Mouse (Mus musculus) spleen, postnatal 14 days (tissue): ENCODE results near the gene Ccdc9b.

ENCODE experiments used
- DNase-seq, 2 experiments: peaks; one replicate each; pipeline ENCODE4 v3.0.0; 2021 to 2022; ENCODE audit warnings: low spot score in 2 of 2

Gene Ccdc9b

DNA sequence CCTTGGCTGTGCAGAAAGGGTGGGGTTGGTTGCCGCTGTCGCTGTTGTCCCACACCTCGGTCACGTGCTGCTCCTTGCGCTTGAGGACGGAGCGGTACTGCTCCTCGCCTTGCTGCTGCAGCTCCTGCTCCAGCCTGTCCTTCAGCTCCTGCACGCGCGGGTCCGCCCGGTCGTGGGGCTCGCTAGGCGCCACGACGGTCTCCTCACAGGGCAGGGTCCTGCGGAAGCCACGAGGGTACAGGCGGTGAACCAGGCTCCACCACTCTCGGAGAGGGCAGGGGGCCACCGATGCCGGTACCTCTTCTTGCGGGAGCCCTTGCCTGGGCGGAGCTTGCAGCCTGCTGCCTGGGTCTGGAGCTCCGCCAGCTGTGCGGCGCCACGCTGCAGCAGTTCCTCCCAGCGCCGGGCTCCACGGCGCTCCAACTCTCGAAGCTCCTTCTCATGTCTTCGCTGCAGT lies 51.4 kb downstream of the Ccdc9b start:
- no peak for DNase-seq

DNA sequence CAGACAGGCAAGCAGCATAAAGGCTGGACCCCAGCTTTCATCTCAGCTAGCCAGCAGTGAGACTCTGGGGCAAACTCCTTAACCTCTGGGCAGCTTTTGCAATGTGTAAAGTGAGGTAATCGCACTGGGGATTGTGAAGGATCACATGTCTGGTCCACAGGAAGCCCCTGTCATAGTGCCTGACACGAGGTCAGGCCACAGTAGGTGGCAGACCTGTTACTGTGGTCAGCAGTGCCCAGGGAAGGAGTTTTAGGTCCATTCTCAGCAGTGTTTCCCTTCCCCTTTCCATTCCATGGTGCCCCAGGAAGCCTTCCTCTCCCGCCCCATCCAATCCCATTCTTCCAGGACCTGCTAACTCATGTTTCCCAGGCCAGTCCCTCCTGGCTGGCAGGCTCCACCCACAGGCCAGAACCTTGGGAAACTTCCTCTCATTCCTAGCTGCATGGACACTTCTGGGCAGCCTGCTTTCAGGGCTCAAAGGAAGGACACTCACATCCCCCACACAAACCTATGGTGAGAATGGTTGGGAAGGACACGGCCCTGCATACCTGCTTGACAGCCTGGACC lies 52.7 kb downstream of the Ccdc9b start:
- no peak for DNase-seq

DNA sequence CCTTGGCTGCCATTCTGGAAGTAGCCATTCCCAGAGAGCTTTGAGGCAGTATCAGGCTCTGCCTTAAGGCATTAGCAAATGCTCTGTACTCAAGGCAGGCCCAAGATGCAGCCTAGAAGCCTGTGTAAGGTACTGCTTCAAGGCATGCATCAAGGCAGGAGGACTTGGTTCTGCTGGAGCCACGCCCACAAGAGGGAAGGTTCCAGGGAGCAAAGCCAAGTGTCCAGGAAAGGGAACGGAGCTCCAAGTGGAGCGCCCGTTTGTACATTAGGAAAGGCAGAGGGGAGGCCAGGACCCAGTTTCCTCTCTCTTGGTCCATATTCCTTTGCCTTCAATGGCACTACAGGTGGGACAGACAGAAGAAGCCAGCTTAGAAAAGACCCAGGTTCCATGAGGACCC lies 54.0 kb downstream of the Ccdc9b start:
- DNase-seq = no peak

DNA sequence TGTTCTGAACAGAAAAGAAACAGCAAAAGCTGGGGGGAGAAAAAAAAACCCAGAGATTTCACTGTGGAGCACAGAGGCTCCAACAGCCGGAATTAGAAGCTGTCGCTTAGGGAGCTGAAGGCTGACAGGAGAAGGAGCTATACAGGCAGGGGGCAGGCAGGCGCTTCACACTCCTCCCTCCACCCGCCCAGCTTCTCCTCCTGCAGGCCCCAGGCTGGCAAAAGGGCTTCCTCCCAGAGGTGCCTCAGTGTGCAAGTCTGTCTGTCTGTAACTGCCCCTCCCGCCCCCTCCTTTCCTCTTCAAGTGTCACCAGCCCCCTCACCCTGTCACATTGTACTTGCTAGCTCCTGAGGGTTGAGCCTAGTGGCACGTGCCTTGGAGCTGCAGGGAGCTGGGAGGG lies 56.0 kb downstream of the Ccdc9b start:
- no peak for DNase-seq
